Mouse (Mus musculus): ENCODE results near the gene Gm20388.

The Gm20388 gene

GRCm38 (mm10) chr8:123710335-123710734 is 3799.7 kb downstream of the Gm20388 start:
- intact Hi-C loops (cut with DNase I), result no loop called here

GRCm38 (mm10) chr8:123714451-123714850 is 3803.8 kb downstream of the Gm20388 start:
- intact Hi-C loops (cut with DNase I), result no loop called here

- intact Hi-C loops (cut with DNase I), result no loop called here
These were observed 3805.4 kb downstream of the Gm20388 start for GRCm38 (mm10) chr8:123715916-123716592.

GRCm38 (mm10) chr8:123717104-123717503 is 3806.5 kb downstream of the Gm20388 start:
- intact Hi-C loops (cut with DNase I), result no loop called here

- intact Hi-C loops (cut with DNase I), result no loop called here
These were observed 3807.2 kb downstream of the Gm20388 start for GRCm38 (mm10) chr8:123717516-123718490.

GRCm38 (mm10) chr8:123718752-123719151 is 3808.1 kb downstream of the Gm20388 start:
- intact Hi-C loops (cut with DNase I), result no loop called here

GRCm38 (mm10) chr8:123719280-123719679 is 3808.6 kb downstream of the Gm20388 start:
- intact Hi-C loops (cut with DNase I), result no loop called here

- intact Hi-C loops (cut with DNase I), result no loop called here
These were observed 3809.2 kb downstream of the Gm20388 start for GRCm38 (mm10) chr8:123719811-123720210.

GRCm38 (mm10) chr8:123720471-123721001 is 3809.9 kb downstream of the Gm20388 start:
- intact Hi-C loops (cut with DNase I), result no loop called here

- intact Hi-C loops (cut with DNase I), result no loop called here
These were observed 3811.6 kb downstream of the Gm20388 start for GRCm38 (mm10) chr8:123722245-123722644.

GRCm38 (mm10) chr8:123724752-123725151 is 3814.1 kb downstream of the Gm20388 start:
- intact Hi-C loops (cut with DNase I), result no loop called here

GRCm38 (mm10) chr8:123725261-123725660 is 3814.6 kb downstream of the Gm20388 start:
- intact Hi-C loops (cut with DNase I), result no loop called here

GRCm38 (mm10) chr8:123726759-123727158 is 3816.1 kb downstream of the Gm20388 start:
- intact Hi-C loops (cut with DNase I), result no loop called here

- intact Hi-C loops (cut with DNase I), result no loop called here
These were observed 3818.6 kb downstream of the Gm20388 start for GRCm38 (mm10) chr8:123729055-123729785.

- intact Hi-C loops (cut with DNase I), result no loop called here
These were observed 3819.3 kb downstream of the Gm20388 start for GRCm38 (mm10) chr8:123729786-123730411.

- intact Hi-C loops (cut with DNase I), result no loop called here
These were observed 3821.7 kb downstream of the Gm20388 start for GRCm38 (mm10) chr8:123732332-123732731.

- intact Hi-C loops (cut with DNase I), result no loop called here
These were observed 3823.8 kb downstream of the Gm20388 start for GRCm38 (mm10) chr8:123734486-123734885.

GRCm38 (mm10) chr8:123736974-123737373 is 3826.3 kb downstream of the Gm20388 start:
- intact Hi-C loops (cut with DNase I), result no loop called here

GRCm38 (mm10) chr8:123740263-123740662 is 3829.6 kb downstream of the Gm20388 start:
- intact Hi-C loops (cut with DNase I), result no loop called here

- intact Hi-C loops (cut with DNase I), result no loop called here
These were observed 3830.6 kb downstream of the Gm20388 start for GRCm38 (mm10) chr8:123741232-123741631.

GRCm38 (mm10) chr8:123746488-123746887 is 3835.8 kb downstream of the Gm20388 start:
- intact Hi-C loops (cut with DNase I), result no loop called here

Measured in adrenal gland (tissue).